Mouse (Mus musculus): ENCODE data around the gene Smlr1.

GRCm38 (mm10) chr10:25539771-25540168, 3.7 kb upstream of the Smlr1 start:
- TF ChIP-seq CTCF (IDR thresholded peaks at IDR 0.05): no peak
- no peak for TF ChIP-seq EP300 (IDR thresholded peaks at IDR 0.05; ENCODE audit: insufficient read depth, low read depth, low read length)
- no peak for TF ChIP-seq POLR2A (IDR thresholded peaks at IDR 0.05; ENCODE audit: insufficient read depth, low read depth, low read length)
